Mouse (Mus musculus): ENCODE measurements at regions not wholly inside any gene's neighbourhood (a gene's known extent, or its start where the extent isn't known, plus 50 kb on each side); places are given as distances from the start of the nearest gene placed in this dataset.
A peak's percentile ranks its signal among the peaks of the same experiment; 100 is the strongest.

- H3K4me1 ChIP-seq, result peaks cover 24% of the 10 kb centered on the region
- H3K4me2 ChIP-seq (replicated peaks), result peak overlapping the region; percentile 37
- no peak overlapping the region for H3K9ac ChIP-seq
- ATAC-seq (ENCODE audit: low FRiP score), result no peak
- WGBS, result 42% methylated on average over 11 of the region's 11 CpGs
- no peak overlapping the region for H3K4me3 ChIP-seq
- peaks cover 4% of the 10 kb centered on the region; the same call in 1 of the 2 replicates for H3K27me3 ChIP-seq
- no peaks in the 10 kb centered on the region for H3K36me3 ChIP-seq
- no peaks in the 10 kb centered on the region for H3K9me3 ChIP-seq (replicated peaks)
- H3K27ac ChIP-seq, result no peak overlapping the region
Observed at GRCm38 (mm10) chr10:111422649-111423048, 50.4 kb upstream of the Nap1l1 start.

All from hindbrain, embryonic 12.5 days (tissue).